Mouse (Mus musculus) liver, adult 2 months (tissue): ENCODE results near the gene Stard5.
A peak's percentile ranks its signal among the peaks of the same experiment; 100 is the strongest.

Source experiments
- CTCF ChIP-seq: fragments of 200-500 bp; IDR thresholded peaks from 2 replicates; pipeline ENCODE4 v1.5.1; 2011; ENCODE audit warnings: low read depth, low read length, control low read depth
- POLR2A ChIP-seq: fragments of 200-500 bp; IDR thresholded peaks from 2 replicates; pipeline ENCODE4 v1.6.1; 2011; ENCODE audit warnings: low read length, control low read depth; ENCODE audit not compliant: insufficient read depth; ENCODE audit errors: extremely low read depth

- TF ChIP-seq POLR2A = no peak
- TF ChIP-seq CTCF = peak; percentile 53
Measured at GRCm38 (mm10) chr7:83695449-83696212, 63.9 kb downstream of the Stard5 start.
